Mouse (Mus musculus): ENCODE data around the gene L3hypdh.

DNA sequence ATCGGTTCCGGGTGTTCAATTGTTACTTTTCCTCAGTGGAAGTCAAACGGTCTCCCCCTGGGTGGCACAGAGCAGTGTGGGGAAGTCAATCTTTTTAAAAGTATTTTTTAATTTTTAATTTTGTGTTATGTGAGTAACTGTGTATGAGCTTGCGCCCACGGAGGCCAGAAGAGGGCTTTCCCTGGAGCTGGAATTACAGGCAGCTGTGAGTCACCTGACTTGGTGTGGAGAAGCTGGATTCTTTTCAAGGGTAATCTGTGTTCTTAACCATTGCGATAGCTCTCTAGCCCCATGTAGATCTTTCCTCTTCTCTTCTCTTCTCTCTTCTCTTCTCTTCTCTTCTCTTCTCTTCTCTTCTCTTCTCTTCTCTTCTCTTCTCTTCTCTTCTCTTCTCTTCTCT is 29.9 kb upstream of the L3hypdh start:
- TF ChIP-seq POLR2A (IDR thresholded peaks at IDR 0.05; ENCODE audit: insufficient read length, low read depth) (no peak), MAX (IDR thresholded peaks at IDR 0.05; ENCODE audit: low read depth) (no peak)

All from myocyte (in vitro differentiated cells).